Mouse (Mus musculus) brain, adult 2 months (tissue): ENCODE measurements around the gene Baz1b.

Experiments
- DNase-seq: peaks from one replicate; pipeline ENCODE4 v3.0.0; 2011; ENCODE audit warnings: low read depth, low spot score

The Baz1b gene

GRCm38 (mm10) chr5:135233166-135233920 is 46.3 kb downstream of the Baz1b start:
- DNase-seq: no peak

- DNase-seq: peak; percentile 81
These were observed 49.5 kb downstream of the Baz1b start for GRCm38 (mm10) chr5:135236571-135236970.

DNA sequence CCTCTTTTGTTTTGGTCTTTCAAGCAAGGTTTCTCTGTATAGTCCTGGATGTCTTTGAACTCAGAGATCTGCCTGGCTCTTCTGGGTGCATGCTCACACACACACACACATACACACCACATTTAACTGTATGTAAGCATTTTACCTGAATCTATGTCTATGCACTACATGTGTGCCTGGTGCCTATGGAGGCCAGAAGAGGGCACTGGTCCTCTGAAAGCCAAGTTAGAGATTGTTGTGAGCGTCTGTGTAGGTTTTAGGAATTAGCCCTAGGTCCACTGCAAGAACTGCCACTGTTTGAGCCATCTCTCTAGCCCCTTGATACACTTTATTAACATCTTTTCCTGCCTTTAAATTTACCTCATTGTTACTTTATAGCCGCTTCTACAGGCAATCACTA is 51.8 kb downstream of the Baz1b start:
- no peak for DNase-seq

- DNase-seq: no peak
These were observed 54.4 kb downstream of the Baz1b start for GRCm38 (mm10) chr5:135241474-135241873.

DNA sequence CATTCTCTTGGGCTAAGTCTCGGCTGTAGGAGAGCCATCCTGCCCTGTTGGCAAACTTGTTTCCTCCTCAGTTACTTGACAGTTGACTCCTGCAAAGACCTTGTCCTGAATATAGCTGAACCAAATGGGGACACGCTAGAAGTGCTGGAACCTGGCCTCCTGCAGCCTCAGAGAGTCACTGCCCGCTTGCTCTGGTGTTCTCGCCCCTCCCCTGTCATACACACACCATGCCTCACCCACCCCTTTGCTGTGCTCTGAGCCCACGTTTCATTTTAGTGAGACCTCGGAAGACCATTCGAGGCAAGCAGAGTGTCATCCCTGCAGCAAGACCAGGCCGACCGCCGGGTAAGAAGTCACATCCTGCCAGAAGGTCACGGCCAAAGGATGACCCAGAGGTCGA is 55.1 kb downstream of the Baz1b start:
- no peak for DNase-seq

GRCm38 (mm10) chr5:135242608-135243007 is 55.5 kb downstream of the Baz1b start:
- no peak for DNase-seq

- DNase-seq: no peak
These were observed 56.1 kb downstream of the Baz1b start for GRCm38 (mm10) chr5:135243166-135243565.

- no peak for DNase-seq
These were observed 59.5 kb downstream of the Baz1b start for GRCm38 (mm10) chr5:135246531-135246930.

DNA sequence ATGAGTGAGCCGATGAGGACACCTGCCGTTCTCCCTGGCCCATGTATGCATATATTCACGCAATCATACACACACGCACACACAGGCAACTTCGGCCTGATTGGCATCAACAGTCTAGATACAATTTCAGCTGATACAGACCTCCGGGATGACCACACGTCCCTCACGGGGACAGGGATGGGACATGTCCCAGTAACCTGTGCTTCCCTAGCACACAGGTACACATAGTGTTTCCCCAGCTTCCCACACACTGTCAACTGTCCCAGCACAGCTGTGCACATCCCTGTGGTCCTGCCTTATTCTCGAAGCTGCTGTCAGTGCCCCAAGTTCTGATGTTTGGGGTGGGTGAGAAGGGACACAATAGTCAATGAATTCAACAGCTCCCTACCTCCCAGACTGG is 60.3 kb downstream of the Baz1b start:
- DNase-seq: no peak

DNA sequence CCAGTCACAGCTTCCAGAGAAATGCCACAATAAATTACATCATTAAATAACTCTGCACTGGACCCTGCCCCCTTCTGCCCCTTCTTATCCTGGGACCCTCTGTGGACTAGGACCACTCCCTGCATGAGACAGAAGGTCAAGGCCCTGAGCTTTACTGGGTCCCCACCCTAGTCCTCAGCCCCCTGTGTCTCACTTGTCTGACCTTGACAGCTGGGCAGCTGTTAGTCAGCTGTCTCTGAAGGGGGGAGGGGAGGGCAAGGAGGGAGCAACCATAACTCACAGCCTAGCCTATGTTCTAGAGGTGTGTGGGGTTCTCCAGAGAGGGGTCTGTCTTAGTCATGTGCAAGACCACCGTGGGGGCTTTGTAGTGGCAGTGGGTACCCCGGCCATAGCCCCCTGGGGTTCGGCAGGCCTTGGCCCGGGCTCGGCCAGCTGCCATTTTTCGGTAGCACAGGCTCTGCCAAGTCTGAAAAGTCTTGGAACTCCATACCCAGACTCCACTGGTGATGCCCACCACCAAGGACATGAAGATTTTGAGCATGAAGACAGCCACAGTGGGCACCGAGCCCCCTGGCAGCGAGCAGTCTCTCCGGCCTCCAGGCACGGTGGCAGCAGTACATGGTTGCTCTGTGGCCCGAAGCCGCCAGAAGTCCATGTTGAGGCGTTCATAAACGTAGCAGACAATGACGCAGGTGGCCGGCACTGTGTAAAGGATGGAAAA is 62.1 kb downstream of the Baz1b start:
- no peak for DNase-seq

DNA sequence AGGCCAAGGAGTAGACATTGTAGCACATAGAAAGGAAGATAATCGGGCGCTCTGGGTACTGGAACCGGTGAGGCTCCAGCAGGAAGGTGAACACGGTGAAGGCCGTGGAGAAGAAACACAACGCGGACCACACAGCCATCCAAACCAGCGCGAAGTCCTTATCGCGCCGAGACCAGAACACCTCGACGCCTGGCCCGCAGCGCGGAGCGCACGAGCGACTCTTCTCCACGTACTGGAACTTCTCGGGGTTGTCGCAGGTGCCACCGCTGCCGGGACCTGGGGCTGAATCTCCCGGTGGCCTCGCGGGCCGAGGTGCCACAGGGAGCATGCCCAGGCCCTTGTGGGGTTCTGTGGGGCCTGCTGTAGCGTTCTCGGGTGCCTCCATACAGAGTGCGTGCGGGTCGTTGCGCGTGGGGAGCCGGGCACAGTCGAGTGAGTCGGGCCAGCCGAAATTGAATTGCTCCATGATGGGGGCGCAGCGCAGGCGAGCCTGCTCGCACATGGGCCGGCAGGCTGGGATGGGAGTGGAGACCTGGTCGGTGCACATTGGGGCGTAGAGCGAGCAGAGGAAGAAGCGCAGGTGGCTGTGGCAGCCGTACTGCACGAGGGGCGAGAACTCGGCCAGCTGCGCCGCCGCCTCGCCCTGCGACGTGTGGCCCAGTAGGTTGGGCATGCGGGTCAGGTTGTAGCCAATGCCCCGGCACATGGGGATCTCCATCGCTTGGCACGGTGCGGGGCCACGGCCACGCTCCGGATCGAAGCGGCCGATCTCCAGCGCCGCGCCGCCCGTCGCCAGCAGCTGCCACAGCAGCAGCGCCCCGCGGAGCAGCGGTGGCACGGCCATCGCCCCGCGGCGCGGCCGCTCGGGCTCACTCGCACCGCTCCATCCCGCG is 63.4 kb downstream of the Baz1b start:
- DNase-seq: no peak

DNA sequence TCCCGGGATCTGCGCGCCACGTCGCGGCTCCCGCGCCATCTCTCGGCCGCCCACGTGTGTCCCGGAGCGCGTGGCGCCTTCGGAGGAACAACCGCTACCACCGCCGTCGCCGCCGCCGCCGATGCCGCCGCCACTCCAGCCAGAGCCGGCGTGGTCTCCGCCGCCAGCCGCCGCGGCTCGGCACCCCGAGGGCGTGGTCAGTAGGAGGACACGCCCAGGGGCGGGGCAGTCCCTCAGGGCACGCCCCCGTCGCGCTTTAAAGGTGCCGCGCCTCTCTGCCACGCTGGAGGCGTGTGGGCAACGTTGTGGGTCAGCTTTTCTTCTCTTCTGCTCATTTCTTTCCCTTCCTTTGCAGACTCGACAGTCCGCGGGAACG is 64.0 kb downstream of the Baz1b start, which contains the start of gene Fzd9:
Gene Fzd9, minus strand, starts transcription at position 152 of the 376 bp plus-strand sequence.
- DNase-seq: peak; percentile 80

DNA sequence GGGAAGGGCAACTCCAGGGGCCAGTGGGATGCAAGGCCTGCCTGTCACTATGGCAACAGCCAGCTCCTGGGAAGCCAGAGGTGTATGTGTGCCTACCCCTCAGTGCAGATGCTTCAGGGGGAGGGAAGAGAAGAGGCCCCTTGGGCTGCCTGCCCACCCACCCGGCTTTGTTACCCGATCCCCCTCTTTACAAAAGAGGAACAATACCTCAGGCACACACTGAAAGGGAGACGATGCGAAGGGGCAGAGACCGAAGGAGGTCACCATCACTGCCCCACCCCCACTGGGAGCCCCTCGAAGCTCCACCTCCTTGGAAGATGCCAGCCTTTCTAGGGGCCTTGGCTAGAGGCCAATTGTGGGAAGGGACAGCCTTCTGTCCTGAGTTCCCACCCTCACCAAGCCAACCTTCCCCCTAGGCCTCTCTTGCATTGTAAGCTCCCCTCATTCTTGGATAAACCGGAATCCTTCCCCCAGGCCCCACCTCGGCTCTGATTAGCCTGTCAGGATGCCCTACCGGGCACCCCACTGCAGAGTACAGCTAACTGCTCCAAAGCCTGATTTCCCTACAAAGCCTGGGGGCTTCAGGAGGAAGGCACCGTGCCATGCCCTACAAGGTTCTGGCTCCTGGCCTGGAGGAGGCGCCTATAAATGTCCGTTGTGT is 66.8 kb downstream of the Baz1b start:
- no peak for DNase-seq

DNA sequence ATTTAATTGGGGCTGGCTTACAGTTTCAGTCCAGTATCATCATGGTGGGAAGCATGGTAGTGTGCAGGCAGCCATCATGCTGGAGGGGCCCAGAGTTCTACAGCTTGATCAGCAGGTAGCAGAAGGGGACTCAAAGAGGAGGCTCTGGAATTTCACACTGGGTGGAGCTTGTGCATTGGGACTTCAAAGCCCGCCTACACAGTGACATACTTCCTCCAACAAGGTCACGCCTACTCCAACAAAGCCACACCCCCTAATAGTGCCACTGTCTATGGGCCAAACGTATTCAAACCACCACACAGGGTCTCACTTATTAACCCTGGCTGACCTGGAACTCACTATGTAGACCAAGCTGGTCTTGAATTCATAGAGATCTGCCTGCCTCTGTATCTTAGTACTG is 69.1 kb downstream of the Baz1b start:
- no peak for DNase-seq

DNA sequence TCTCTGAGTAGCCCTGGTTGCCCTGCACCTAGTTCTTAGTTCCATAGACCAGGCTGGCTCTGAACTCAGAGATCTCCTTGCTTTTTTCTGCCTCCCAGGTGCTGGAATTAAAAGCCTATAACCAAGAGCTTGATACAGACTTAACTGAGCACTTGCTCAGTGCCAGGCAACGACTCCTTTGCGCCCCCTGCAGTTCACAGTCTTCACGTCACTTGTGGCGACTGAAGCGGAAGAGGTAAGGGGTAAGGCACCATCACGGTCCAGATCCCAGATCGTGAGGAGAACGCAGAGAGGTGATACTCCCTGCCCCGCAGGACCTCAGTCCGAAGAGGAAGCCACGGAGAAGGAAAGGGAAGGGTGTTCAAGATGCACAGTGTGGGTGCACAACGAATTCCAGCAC is 70.5 kb downstream of the Baz1b start:
- DNase-seq: no peak

DNA sequence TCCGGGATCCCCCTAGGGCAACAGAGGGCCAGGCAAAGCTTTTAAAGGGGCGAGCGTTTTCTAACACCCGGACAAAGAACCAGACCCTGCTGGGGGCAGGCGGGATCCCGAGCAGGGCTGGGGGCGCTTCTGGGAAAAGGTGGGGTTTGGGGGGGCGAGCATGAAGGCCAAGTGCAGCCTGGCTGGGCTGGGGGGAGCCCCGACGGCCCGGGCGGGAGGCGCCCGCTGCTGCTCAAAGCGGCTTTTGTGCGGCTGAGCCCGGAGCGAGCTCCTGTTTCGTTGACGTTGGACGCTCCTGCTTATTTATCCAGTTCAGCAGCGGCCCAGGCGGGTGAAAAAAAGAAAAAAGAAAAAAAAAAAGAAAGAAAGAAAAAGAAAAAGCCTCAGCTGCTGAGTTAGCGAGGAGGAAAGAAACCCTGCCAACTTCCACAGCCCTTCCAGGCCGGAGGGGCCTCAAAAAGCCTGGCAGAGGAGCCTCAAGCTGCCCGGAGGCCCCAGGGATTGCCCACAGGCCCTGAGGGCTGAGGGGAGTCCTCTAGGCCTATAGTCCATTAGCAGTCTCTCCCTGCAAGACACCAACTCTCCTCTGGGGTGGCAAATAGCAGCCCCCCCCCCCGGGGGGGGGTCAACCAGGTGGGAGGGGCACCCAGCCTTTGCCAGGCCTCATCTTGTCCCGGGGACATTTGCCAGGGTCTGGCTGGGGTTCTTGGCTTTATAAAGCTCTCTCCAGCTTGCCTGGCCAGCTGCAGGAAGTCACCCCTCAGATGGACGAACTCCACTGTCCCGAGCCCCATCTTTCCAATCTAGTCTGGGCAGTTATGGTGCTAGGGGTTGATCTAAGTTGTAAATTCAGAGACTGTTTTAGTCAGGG is 71.5 kb downstream of the Baz1b start:
- peak; percentile 39 for DNase-seq

DNA sequence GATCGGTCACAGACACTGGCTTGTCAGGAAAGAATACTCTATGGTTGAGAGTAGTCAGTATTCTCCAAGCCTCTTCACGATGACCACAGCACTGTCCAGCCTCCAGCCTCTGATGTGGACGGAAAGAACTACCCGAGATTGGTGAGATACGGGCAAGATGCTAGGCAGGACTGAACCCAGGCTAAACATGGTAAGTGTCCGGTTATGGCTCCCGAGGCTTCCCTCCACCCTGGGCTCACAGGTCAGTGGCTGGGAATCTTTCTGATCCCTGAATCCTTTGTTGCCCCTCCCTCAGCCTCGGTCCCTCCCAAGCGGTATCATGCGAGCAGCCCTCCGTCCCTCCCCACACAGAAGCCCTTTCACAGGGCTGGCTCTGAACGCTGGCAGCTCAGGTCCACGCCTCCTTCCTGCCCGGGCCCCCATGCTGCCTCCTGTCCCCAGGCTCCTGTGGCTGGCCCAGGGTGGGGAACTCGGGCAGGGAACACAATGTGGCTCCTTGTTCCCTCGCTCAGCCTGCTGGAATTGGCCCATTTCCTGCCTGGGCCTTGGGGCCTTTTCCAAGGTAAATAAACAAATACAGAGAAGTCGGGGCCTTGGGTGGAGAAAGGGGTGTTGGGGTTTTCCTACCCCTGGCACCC is 76.9 kb downstream of the Baz1b start:
- DNase-seq: peak; percentile 69

DNA sequence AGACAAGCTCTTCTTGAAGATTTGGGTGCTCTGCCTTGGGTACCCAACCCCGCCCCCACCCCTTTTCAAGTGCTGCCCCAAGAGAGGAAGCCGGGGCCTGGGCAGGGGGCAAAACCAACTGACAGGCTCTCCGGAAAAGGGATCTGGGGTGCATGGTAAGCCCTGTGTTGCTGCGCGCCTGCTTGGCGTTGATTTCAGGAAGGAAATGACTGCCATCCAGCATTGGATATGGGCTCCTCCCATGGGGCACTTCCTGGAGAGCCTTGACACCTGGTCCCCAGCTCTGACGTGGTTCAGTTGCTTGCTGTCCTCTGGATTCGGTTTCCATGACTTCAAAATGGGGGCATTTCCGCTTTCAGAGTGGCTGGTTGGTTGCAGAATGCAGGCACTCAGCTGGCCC is 77.5 kb downstream of the Baz1b start:
- DNase-seq: no peak

GRCm38 (mm10) chr5:135269451-135269850 is 82.4 kb downstream of the Baz1b start:
- DNase-seq: no peak

DNA sequence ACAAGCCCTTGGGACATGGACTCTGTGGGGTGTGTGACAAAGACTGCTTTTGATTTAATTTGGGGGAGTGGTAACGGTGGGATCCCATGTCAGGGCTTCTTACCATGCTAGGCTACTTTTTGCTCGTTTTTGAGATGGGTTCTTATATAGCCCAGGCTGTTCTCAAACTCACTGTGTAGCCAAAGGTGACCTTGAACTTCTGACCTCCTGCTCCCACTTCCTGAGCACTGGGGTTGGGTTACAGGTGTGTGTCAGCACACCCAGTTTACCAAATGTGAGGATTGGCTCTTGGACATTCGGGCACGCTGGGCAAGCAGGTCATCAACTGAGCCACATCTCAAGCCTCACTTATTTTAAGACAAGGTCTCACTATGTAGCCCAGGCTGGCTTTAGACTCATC is 83.3 kb downstream of the Baz1b start:
- DNase-seq: no peak
